Mouse (Mus musculus) olfactory bulb, adult 2 months (tissue): ENCODE results near the gene Wdr18. TPM values are rescaled to one million over a fixed set of nuclear protein-coding genes. Genes with fewer than 3 reads are reported as not detected.

Experiments
- H3K27ac ChIP-seq: fragments of 200-500 bp; 2 replicates; pipeline ENCODE4 v1.5.1; 2012; ENCODE audit warnings: low read depth, low read length; ENCODE audit not compliant: insufficient read depth
- H3K4me1 ChIP-seq: fragments of 200-500 bp; 2 replicates; pipeline ENCODE4 v1.6.1; 2012; ENCODE audit warnings: low read length; ENCODE audit not compliant: control insufficient read depth, insufficient read depth
- H3K4me3 ChIP-seq: fragments of 200-500 bp; 2 replicates; pipeline ENCODE4 v1.5.1; 2012; ENCODE audit warnings: mild to moderate bottlenecking, low read depth, low read length, moderate library complexity; ENCODE audit not compliant: insufficient read depth
- CTCF ChIP-seq: fragments of 200-500 bp; IDR thresholded peaks from 2 replicates; pipeline ENCODE4 v1.5.1; 2012; ENCODE audit warnings: low read depth, mild to moderate bottlenecking, low read length, moderate library complexity; ENCODE audit not compliant: insufficient read depth
- POLR2A ChIP-seq: fragments of 200-500 bp; IDR thresholded peaks from 2 replicates; pipeline ENCODE4 v1.6.1; 2012; ENCODE audit warnings: mild to moderate bottlenecking, low read depth, low read length, moderate library complexity; ENCODE audit not compliant: insufficient read depth
- WGBS: fragments of 180-500 bp; shearing (Covaris S2); methylation state at CpG from one replicate; pipeline ENCODE4 v1.1.7; 2018; 5-methylcytosine and 5-hydroxymethylcytosine counted together
- polyA plus RNA-seq: library from polyadenylated mRNA; stranded (reverse); fragments of >200 nt; gene quantifications from 2 replicates; pipeline ENCODE4 v1.2.4, GENCODE M21; 2012; ENCODE audit warnings: low replicate concordance; ENCODE audit not compliant: missing spikeins, insufficient read depth, insufficient read length

Gene Wdr18
- polyA plus RNA-seq, 1 experiment, result not detected

DNA sequence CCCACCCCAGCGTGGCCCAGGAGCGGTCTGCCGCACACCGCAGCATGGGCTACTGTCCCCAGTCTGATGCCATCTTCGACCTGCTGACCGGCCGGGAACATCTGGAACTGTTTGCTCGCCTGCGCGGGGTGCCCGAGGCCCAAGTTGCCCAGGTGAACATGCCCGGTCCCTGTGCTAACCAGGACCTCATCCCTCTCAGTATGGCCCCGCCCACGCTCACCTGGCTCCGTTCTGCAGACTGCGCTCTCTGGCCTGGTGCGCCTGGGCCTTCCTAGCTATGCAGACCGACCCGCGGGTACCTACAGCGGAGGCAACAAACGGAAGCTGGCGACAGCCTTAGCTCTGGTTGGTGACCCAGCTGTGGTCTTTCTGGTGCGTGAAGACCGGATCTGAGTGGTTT lies 53.7 kb downstream of the Wdr18 start:
- TF ChIP-seq POLR2A, result no peak
- TF ChIP-seq CTCF, result no peak
- 56% methylated on average over 25 of the region's 25 CpGs for WGBS
- no peak overlapping the region for H3K27ac ChIP-seq
- H3K4me3 ChIP-seq, result no peak overlapping the region
- no peaks in the 10 kb centered on the region for H3K4me1 ChIP-seq

DNA sequence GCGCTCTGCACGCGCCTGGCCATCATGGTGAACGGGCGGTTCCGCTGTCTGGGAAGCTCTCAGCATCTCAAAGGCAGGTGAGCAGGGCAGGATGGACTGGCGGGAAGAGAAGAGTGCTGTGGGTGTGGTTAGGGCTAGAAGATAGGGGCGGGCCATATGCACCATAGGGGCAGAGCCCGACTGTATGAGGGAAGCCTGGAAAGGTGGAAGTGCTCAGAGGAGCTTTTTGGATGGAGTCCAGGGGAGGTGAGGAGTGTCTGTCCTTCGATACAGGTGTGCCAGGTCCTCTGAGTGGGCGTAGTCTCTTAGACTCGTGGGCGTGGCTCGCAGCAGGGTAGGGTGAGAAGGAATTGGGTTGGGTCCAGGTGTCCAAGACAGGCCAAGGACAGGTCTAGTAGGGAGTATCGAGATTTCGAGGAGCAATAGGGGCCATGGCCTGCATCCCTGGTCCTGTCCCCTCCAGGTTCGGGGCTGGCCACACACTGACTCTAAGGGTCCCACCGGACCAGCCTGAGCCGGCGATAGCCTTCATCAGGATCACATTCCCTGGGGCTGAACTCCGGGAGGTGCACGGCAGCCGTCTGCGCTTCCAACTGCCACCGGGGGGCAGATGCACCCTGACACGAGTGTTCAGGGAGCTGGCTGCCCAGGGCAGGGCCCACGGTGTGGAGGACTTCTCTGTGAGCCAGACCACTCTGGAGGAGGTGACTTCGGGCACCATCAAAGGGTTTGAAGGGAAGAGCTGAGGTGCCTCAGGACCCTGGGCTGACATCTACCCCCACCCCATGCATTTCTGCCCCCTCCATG lies 54.7 kb downstream of the Wdr18 start:
- TF ChIP-seq CTCF, result no peak
- no peak for TF ChIP-seq POLR2A
- no peak overlapping the region for H3K4me3 ChIP-seq
- 50% methylated on average over 28 of the region's 28 CpGs for WGBS
- no peaks in the 10 kb centered on the region for H3K4me1 ChIP-seq
- no peak overlapping the region for H3K27ac ChIP-seq

DNA sequence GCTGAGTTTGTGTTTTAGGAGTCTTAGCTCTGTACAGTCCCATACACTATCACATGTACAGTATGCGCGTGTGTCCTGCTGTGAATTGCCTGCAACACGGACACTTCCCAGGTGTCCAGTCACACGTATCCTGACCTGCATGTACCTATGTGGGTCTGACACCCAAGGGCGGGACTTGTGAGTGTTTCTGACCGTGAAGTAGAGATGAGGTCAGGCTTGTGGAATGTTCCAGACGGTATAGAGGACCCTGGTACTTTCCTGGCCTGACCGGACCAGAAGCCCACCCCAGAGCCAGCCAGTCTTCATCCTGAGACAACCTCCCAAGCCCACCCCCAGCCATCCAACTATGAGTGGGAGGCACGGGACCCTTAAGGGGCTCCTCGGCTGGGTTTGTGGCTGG lies 55.6 kb downstream of the Wdr18 start:
- no peak for TF ChIP-seq CTCF
- TF ChIP-seq POLR2A, result no peak

DNA sequence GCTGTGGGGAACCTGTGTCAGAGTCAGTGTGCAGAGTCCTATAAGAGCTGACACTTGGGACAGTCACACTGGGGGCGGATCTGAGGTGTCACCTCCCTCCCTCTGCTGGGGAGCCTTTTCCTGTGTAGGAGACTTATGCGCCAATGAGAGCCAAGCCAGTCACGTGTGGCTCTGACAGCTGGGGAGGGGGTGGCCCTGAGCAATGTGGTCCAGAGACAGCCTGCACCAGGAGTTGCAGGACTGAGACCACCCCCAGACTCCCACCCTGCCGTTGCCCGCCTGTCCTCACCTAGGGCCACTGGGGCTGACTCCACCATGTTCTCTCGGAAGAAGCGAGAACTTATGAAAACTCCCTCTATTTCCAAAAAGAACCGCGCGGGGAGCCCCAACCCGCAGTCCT lies 56.6 kb downstream of the Wdr18 start, which contains the start of gene Arhgap45:
Arhgap45 (plus strand) TSS at position 143 of the 400 bp plus-strand sequence.
- Histone ChIP-seq H3K4me1 (peaks cover 3% of the 10 kb centered on the region), H3K27ac (0 out of 2 replicates have a peak within 1 kb of the TSS, but pooled peaks have one; percentile 18), H3K4me3 (peak within 1 kb of the TSS; percentile 0)
- WGBS, result 77% methylated on average over 11 of the region's 11 CpGs
- TF ChIP-seq CTCF (no peak), POLR2A (no peak)

More for the DNA sequence above, 55.6 kb downstream of the Wdr18 start:
- H3K4me1 ChIP-seq, result peaks cover 3% of the 10 kb centered on the region
- no peak overlapping the region for H3K27ac ChIP-seq
- no peak overlapping the region for H3K4me3 ChIP-seq
- WGBS, result 78% methylated on average over 10 of the region's 10 CpGs

DNA sequence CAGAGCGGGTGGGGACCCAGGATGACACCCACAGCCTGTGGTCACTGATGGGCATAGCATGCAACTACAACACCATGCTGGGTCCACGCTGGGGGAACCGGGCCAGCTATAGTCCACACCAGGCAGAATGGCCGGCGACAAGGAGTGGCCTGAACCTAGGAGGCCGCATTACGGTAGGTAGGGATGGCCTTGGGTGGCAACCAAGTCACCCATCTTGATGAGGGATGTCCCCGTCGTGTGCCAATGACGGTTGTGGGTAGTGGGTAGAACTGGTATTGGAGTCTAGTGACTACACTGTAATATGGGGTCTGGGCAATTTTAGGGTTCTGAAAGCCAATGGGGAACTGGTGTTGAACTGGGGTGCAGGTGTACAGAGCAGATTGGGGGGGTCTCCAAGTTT lies 57.0 kb downstream of the Wdr18 start:
- 0 out of 2 replicates have a peak overlapping the region, but pooled peaks have one; percentile 18 for H3K27ac ChIP-seq
- TF ChIP-seq POLR2A (no peak), CTCF (no peak)
- 93% methylated on average over 10 of the region's 10 CpGs for WGBS

DNA sequence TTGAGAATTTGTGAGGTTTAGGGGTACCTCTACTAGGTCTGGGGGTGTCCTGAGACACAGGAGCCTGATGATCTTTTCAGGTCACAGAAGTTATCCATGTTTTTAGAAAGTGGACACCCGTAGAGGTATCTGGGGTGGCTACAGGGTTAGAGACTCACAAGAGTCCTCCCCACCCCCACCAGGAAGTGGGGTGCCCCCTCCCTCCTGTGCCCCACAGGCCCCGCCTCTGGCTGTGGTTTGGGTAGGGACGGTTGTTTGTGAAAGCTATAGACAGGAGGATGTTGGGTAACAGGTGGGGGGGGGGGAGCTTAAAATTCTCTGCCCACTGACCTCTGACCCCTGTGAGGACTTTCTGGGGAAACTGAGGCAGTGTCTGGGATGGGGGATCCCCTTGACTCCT lies 57.4 kb downstream of the Wdr18 start:
- peaks cover 3% of the 10 kb centered on the region for H3K4me1 ChIP-seq
- 0 out of 2 replicates have a peak overlapping the region, but pooled peaks have one; percentile 18 for H3K27ac ChIP-seq
- H3K4me3 ChIP-seq, result peak overlapping the region; percentile 0; the same call in 1 of the 2 replicates
- TF ChIP-seq CTCF, result no peak
- no peak for TF ChIP-seq POLR2A
- WGBS, result 85% methylated on average over 3 of the region's 3 CpGs

More for the DNA sequence above, 57.0 kb downstream of the Wdr18 start:
- peaks cover 3% of the 10 kb centered on the region for H3K4me1 ChIP-seq
- H3K4me3 ChIP-seq, result peak overlapping the region; percentile 0

DNA sequence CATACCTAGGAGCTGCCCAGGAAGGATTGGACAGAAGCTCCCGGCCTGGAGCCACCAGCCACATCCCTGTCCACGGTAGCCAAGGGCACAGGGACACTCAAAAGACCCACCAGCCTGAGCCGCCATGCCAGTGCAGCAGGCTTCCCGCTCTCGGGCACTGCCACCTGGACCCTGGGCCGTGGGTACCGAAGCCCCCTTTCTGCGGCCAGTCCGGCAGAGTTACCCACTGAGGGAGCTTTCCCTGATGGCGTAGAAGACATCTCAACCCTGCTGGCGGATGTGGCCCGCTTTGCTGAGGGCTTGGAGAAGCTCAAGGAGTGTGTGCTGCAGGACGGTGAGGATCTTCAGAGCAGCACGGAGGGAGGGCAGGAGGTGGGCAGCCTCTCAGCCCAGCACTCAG lies 57.8 kb downstream of the Wdr18 start:
- no peak for TF ChIP-seq CTCF
- no peak for TF ChIP-seq POLR2A
- Histone ChIP-seq H3K4me1 (peaks cover 3% of the 10 kb centered on the region), H3K27ac (no peak overlapping the region), H3K4me3 (no peak overlapping the region)
- WGBS, result 83% methylated on average over 14 of the region's 14 CpGs

DNA sequence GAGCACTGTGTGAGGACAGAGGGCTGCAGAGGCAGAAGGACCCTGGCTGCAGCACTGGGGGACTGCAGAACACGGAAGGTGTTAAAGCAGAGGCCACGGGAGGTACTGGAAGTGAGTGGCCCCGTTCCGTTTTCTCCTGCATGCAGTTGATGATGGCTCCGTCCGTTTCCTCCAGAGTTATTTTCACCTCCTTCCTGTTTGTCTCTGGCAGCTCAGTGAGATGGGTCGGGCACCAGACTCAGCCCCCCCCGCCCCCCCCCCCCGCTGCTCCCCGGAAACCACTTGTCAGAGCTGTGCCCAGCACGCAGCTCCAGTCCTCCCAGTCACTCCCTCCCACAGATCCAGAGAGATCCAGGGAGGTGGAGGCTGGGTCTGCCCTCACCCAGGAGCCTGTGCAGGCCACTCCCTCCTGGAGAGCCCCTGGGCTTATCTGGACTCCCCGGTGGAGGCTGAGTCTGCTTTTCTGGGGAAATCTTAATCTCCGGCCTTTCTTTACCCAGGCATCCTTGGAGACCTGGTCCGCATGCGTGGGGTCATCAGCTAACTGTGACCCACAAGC lies 58.9 kb downstream of the Wdr18 start:
- H3K27ac ChIP-seq, result no peak overlapping the region
- no peak for TF ChIP-seq CTCF
- TF ChIP-seq POLR2A, result no peak

DNA sequence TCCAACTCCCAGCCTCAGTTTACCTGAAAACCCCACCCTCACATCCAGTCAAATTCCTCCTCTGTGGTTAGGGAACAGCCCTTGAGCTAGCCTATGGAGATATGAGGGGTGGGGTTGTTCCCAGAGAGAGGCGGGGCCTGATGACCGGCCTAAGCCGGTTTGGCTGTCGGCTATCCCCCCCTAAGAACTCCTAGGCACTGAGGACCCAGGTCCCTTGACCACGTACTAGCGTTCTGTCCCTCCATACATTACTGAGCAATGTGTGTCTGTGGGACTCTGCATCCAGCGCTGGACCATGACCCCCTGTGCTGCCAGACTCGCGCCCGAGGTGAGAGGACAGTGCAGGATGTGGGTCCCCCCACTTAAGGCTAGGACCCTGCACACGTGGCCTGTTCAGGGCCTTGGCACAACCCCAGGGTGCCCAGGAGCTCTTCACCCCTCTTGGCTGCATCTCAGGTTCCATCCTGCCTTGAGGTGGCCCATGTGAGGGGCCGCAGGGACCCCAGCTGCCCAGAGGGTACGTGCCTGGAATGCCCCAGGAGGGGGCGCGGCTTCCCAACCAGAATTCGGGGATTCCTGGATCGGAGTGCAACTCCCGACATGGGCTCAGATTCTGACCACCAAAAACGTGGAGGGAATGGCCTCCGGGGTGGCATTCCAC lies 59.6 kb downstream of the Wdr18 start:
- Histone ChIP-seq H3K27ac (no peak overlapping the region), H3K4me3 (no peak overlapping the region), H3K4me1 (peaks cover 3% of the 10 kb centered on the region)
- 27% methylated on average over 20 of the region's 20 CpGs for WGBS
- no peak for TF ChIP-seq CTCF
- no peak for TF ChIP-seq POLR2A

More for the DNA sequence above, 58.9 kb downstream of the Wdr18 start:
- no peak overlapping the region for H3K4me3 ChIP-seq
- H3K4me1 ChIP-seq, result peaks cover 3% of the 10 kb centered on the region
- WGBS, result 16% methylated on average over 15 of the region's 15 CpGs

Other genes with a start within 250 kb of the Wdr18 start
- gene Hcn2, start 243.5 kb upstream of the Wdr18 start, polyA plus RNA-seq, result not detected in 2 replicates
- gene Polrmt, start 213.6 kb upstream of the Wdr18 start, polyA plus RNA-seq, result not detected in 2 replicates
- gene Fgf22, start 205.1 kb upstream of the Wdr18 start, polyA plus RNA-seq, result not detected in 2 replicates
- gene Rnf126, start 193.2 kb upstream of the Wdr18 start, polyA plus RNA-seq, result not detected in 2 replicates
- not detected in 2 replicates for gene Fstl3, start 182.9 kb upstream of the Wdr18 start, polyA plus RNA-seq
- not detected in 2 replicates for gene Prss57, start 169.2 kb upstream of the Wdr18 start, polyA plus RNA-seq
- gene Palm, start 166.6 kb upstream of the Wdr18 start, polyA plus RNA-seq, result not detected in 2 replicates
- gene Misp, start 139.2 kb upstream of the Wdr18 start, polyA plus RNA-seq, result not detected in 2 replicates
- 555 TPM in 1 of 2 replicates, not detected in the other for gene Ptbp1, start 105.7 kb upstream of the Wdr18 start, polyA plus RNA-seq
- gene Prtn3, start 85.7 kb upstream of the Wdr18 start, polyA plus RNA-seq, result not detected in 2 replicates
- not detected in 2 replicates for gene Plppr3, start 85.5 kb upstream of the Wdr18 start, polyA plus RNA-seq
- not detected in 2 replicates for gene Elane, start 73.9 kb upstream of the Wdr18 start, polyA plus RNA-seq
- gene Cfd, start 69.3 kb upstream of the Wdr18 start, polyA plus RNA-seq, result not detected in 2 replicates
- gene Med16, start 51.2 kb upstream of the Wdr18 start, polyA plus RNA-seq, result not detected in 2 replicates
- not detected in 2 replicates for gene Gm26602, start 49.3 kb upstream of the Wdr18 start, polyA plus RNA-seq
- not detected in 2 replicates for gene Kiss1r, start 43.2 kb upstream of the Wdr18 start, polyA plus RNA-seq
- not detected in 2 replicates for gene R3hdm4, start 38.9 kb upstream of the Wdr18 start, polyA plus RNA-seq
- not detected in 2 replicates for gene Arid3a, start 33.1 kb upstream of the Wdr18 start, polyA plus RNA-seq
- gene Grin3b, start 10.6 kb downstream of the Wdr18 start, polyA plus RNA-seq, result not detected in 2 replicates
- not detected in 2 replicates for gene Tmem259, start 24.2 kb downstream of the Wdr18 start, polyA plus RNA-seq
- gene Cnn2, start 28.4 kb downstream of the Wdr18 start, polyA plus RNA-seq, result 124 and 250 TPM in 2 replicates
- gene Abca7, start 36.3 kb downstream of the Wdr18 start, polyA plus RNA-seq, result not detected in 2 replicates
- gene Arhgap45, start 56.5 kb downstream of the Wdr18 start, polyA plus RNA-seq, result 193 and 203 TPM in 2 replicates
- not detected in 2 replicates for gene Polr2e, start 79.6 kb downstream of the Wdr18 start, polyA plus RNA-seq
- not detected in 2 replicates for gene Gpx4, start 87.0 kb downstream of the Wdr18 start, polyA plus RNA-seq
- not detected in 2 replicates for gene Sbno2, start 145.4 kb downstream of the Wdr18 start, polyA plus RNA-seq
- not detected in 2 replicates for gene Stk11, start 155.7 kb downstream of the Wdr18 start, polyA plus RNA-seq
- not detected in 2 replicates for gene Atp5d, start 178.5 kb downstream of the Wdr18 start, polyA plus RNA-seq
- not detected in 2 replicates for gene Cbarp, start 180.7 kb downstream of the Wdr18 start, polyA plus RNA-seq
- gene Midn, start 188.1 kb downstream of the Wdr18 start, polyA plus RNA-seq, result 128 TPM in 1 of 2 replicates, not detected in the other
- gene Cirbp, start 205.8 kb downstream of the Wdr18 start, polyA plus RNA-seq, result not detected in 2 replicates
- gene 1600002K03Rik, start 212.8 kb downstream of the Wdr18 start, polyA plus RNA-seq, result not detected in 2 replicates
- not detected in 2 replicates for gene Efna2, start 219.3 kb downstream of the Wdr18 start, polyA plus RNA-seq